Mouse (Mus musculus) cerebellum, adult 2 months (tissue): ENCODE data around the gene Hspbp1. TPM values are rescaled to one million over a fixed set of nuclear protein-coding genes. Genes with fewer than 3 reads are reported as not detected.

Source experiments
- DNase-seq, 2 experiments: peaks; one replicate each; pipeline ENCODE4 v3.0.0; 2021
- H3K27ac ChIP-seq: fragments of 200-500 bp; 2 replicates; pipeline ENCODE4 v1.5.1; 2012; ENCODE audit warnings: low read length, control low read depth, inconsistent platforms; ENCODE audit not compliant: insufficient read depth
- H3K27me3 ChIP-seq: fragments of 200-500 bp; 2 replicates; pipeline ENCODE4 v1.6.1; 2012; ENCODE audit warnings: inconsistent platforms, mild to moderate bottlenecking, low read length, moderate library complexity; ENCODE audit not compliant: control insufficient read depth, insufficient read depth
- H3K4me1 ChIP-seq: fragments of 200-500 bp; 2 replicates; pipeline ENCODE4 v1.6.1; 2011; ENCODE audit warnings: low read length; ENCODE audit not compliant: control insufficient read depth, insufficient read depth
- H3K4me3 ChIP-seq: fragments of 200-500 bp; replicated peaks from 2 replicates; pipeline ENCODE3; 2011; ENCODE audit warnings: mild to moderate bottlenecking, low read depth, low read length, control low read depth; ENCODE audit not compliant: insufficient read depth
- CTCF ChIP-seq: fragments of 200-500 bp; IDR thresholded peaks from 2 replicates; pipeline ENCODE4 v1.5.1; 2011; ENCODE audit warnings: low read depth, mild to moderate bottlenecking, control low read depth, low read length, moderate library complexity, borderline replicate concordance; ENCODE audit not compliant: insufficient read depth
- POLR2A ChIP-seq: fragments of 200-500 bp; IDR thresholded peaks from 2 replicates; pipeline ENCODE4 v1.6.1; 2011; ENCODE audit warnings: low read length, control low read depth, borderline replicate concordance; ENCODE audit not compliant: insufficient read depth
- WGBS: fragments of 180-500 bp; shearing (Covaris S2); methylation state at CpG from one replicate; pipeline ENCODE4 v1.1.7; 2018; 5-methylcytosine and 5-hydroxymethylcytosine counted together
- polyA plus RNA-seq: library from polyadenylated mRNA; depleted of rRNA; stranded (reverse); fragments of >200 nt; gene quantifications from 2 replicates; pipeline ENCODE4 v1.2.3, GENCODE M21; 2012

Gene Hspbp1
- polyA plus RNA-seq, 1 experiment, result 96.8 TPM

GRCm38 (mm10) chr7:4663742-4664141, 21.1 kb downstream of the Hspbp1 start:
- 78% methylated on average over 2 of the region's 2 CpGs for WGBS
- H3K27me3 ChIP-seq, result no peaks in the 10 kb centered on the region
- no peak overlapping the region for H3K4me3 ChIP-seq
- H3K27ac ChIP-seq, result no peak overlapping the region
- no peaks in the 10 kb centered on the region for H3K4me1 ChIP-seq
- no peak for DNase-seq
- TF ChIP-seq CTCF (no peak), POLR2A (no peak)

- no peak for DNase-seq
- WGBS, result 82% methylated on average over 8 of the region's 8 CpGs
- Histone ChIP-seq H3K27ac (no peak overlapping the region), H3K4me1 (no peaks in the 10 kb centered on the region), H3K4me3 (no peak overlapping the region), H3K27me3 (no peaks in the 10 kb centered on the region)
- TF ChIP-seq POLR2A, result no peak
Measured at GRCm38 (mm10) chr7:4663179-4663578, 21.7 kb downstream of the Hspbp1 start.

- no peaks in the 10 kb centered on the region for H3K27me3 ChIP-seq
- 16% methylated on average over 3 of the region's 3 CpGs for WGBS
- peak in 1 of 2 experiments; percentile 36 for DNase-seq
- H3K27ac ChIP-seq, result peak overlapping the region; percentile 17; the same call in 1 of the 2 replicates
- no peaks in the 10 kb centered on the region; the same call in 1 of the 2 replicates for H3K4me1 ChIP-seq
- TF ChIP-seq CTCF (no peak), POLR2A (no peak)
- peak overlapping the region; percentile 70 for H3K4me3 ChIP-seq
Measured at GRCm38 (mm10) chr7:4659911-4660443, 24.9 kb downstream of the Hspbp1 start.

DNA sequence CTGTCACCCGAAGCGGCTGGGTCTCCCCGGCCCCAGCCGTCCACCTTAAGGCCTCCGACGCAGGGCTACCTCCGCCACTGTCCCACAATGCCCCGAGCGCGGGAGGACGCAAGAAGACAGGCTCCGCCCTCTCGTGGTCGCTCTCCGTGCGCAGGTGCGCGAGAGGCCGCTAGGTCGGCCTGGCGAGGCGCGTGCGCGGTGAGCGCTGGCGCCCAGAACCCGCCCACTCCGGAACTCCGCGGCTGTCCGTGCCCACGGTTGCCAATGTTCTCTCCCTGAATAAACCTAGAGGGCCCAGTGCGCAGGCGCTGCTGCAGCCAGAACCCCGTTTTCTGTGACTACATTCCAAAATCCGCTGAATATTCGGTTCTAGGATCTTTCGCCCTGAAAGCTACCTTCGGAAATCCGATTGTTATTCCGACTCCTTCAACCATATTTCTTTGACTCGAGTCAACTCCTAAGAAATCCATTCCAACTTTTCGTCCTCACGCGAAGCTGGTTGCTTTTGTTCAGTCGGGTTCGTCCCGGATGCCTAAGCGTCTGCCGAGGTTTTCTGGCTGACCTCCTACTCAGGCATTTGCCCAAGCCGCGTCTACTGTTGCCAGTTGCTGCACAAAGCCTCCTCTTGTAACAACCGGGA, 25.8 kb downstream of the Hspbp1 start, which contains the start of gene Ppp6r1:
Gene Ppp6r1, minus strand, starts transcription at position 108 of the 640 bp plus-strand sequence.
- Histone ChIP-seq H3K27me3 (no peaks in the 10 kb centered on the region), H3K27ac (peak within 1 kb of the TSS; percentile 53), H3K4me1 (no peaks in the 10 kb centered on the region; the same call in none of the 2 replicates), H3K4me3 (peak within 1 kb of the TSS; percentile 70)
- TF ChIP-seq CTCF (peak; percentile 5; the same call in 1 of the 2 replicates), POLR2A (peak; percentile 75; the same call in 1 of the 2 replicates)
- peak; percentile 97 to 99 for DNase-seq
- under 1% methylated on average over 54 of the region's 54 CpGs for WGBS

GRCm38 (mm10) chr7:4658128-4658907, 26.6 kb downstream of the Hspbp1 start:
- no peaks in the 10 kb centered on the region for H3K27me3 ChIP-seq
- peak in 1 of 2 experiments; percentile 19 for DNase-seq
- TF ChIP-seq POLR2A (no peak), CTCF (no peak)
- WGBS, result under 1% methylated on average over 78 of the region's 78 CpGs
- no peaks in the 10 kb centered on the region; the same call in none of the 2 replicates for H3K4me1 ChIP-seq
- peak overlapping the region; percentile 38; the same call in 1 of the 2 replicates for H3K27ac ChIP-seq
- peak overlapping the region; percentile 66 for H3K4me3 ChIP-seq

DNA sequence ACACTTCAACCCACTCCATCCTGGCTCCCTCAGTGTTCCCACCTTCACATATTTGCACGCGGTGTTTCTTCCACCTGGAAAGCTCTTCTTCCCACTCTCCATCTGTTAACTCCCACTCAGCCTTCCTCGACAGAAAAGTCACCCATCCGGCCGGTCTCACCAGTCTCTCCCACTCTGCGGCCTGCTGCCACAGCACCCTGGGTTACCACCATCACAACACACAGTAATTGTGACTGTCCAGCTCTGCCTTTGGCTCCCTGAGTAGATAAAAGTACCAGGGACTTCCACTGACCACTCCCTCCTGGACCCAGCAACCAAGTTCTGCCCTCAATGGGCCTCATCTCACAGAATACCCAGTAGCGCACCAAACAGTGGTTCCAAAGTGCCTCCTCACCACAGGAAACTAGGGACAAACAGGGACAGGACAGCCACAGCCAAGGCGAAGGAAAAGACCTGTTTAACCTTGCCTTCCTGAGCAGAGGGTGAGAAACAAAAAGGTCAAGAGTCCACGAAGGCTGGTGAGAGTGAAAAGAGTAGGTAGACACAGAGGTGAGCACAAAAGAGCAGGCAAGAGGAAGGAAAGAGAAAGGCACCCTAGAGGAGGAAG, 27.2 kb downstream of the Hspbp1 start:
- H3K27me3 ChIP-seq, result no peaks in the 10 kb centered on the region
- H3K4me1 ChIP-seq, result peaks cover 2% of the 10 kb centered on the region
- DNase-seq, result peak in 1 of 2 experiments; percentile 28
- no peak overlapping the region; the same call in 1 of the 2 replicates for H3K27ac ChIP-seq
- peak overlapping the region; percentile 66 for H3K4me3 ChIP-seq
- TF ChIP-seq CTCF (no peak), POLR2A (no peak)
- 2% methylated on average over 9 of the region's 9 CpGs for WGBS

DNA sequence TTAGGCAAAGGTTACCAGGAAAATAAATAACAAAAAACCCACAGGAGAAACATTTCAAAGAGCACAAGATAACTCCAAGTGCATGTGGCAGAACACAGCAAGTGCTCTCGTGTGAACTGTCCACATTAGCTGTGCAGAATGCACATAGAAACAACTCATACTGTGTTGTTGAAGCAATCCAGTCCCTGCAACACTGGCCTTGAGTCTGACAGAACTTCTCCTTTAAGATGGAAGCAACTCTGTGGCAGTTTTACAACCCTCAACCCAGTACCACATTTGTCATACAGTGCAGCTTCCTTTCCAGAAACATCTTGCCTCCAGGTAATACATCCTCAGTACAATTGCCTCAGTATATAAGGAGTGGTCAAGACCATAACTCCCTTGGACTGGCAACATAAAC, 28.1 kb downstream of the Hspbp1 start:
- H3K27ac ChIP-seq, result no peak overlapping the region
- H3K27me3 ChIP-seq, result no peaks in the 10 kb centered on the region
- 9% methylated on average over 1 of the region's 1 CpGs for WGBS
- H3K4me3 ChIP-seq, result peak overlapping the region; percentile 66
- no peak for DNase-seq
- no peak for TF ChIP-seq POLR2A
- peaks cover 9% of the 10 kb centered on the region for H3K4me1 ChIP-seq
